Mouse (Mus musculus) pancreas, adult 10 weeks (tissue): ENCODE measurements around the gene Prkca. TPM values are rescaled to one million over a fixed set of nuclear protein-coding genes. Genes with fewer than 3 reads are reported as not detected.

Experiments
- polyA plus RNA-seq: library from polyadenylated mRNA; stranded (reverse); fragments of 350-450 nt; fragmentation: Illumina TruSeq; extraction: RNeasy Lipid Tissue Mini Kit (QIAGEN cat#74804); gene quantifications from one replicate; pipeline ENCODE4 v1.2.3, GENCODE M21; 2015; ENCODE audit warnings: low read depth, low replicate concordance; ENCODE audit not compliant: insufficient read depth

The Prkca gene
- polyA plus RNA-seq = 2.4 TPM

GRCm38 (mm10) chr11:108343789-108344462, at the start of gene Prkca:
Gene Prkca (minus strand): TSS chr11:108343928.

DNA sequence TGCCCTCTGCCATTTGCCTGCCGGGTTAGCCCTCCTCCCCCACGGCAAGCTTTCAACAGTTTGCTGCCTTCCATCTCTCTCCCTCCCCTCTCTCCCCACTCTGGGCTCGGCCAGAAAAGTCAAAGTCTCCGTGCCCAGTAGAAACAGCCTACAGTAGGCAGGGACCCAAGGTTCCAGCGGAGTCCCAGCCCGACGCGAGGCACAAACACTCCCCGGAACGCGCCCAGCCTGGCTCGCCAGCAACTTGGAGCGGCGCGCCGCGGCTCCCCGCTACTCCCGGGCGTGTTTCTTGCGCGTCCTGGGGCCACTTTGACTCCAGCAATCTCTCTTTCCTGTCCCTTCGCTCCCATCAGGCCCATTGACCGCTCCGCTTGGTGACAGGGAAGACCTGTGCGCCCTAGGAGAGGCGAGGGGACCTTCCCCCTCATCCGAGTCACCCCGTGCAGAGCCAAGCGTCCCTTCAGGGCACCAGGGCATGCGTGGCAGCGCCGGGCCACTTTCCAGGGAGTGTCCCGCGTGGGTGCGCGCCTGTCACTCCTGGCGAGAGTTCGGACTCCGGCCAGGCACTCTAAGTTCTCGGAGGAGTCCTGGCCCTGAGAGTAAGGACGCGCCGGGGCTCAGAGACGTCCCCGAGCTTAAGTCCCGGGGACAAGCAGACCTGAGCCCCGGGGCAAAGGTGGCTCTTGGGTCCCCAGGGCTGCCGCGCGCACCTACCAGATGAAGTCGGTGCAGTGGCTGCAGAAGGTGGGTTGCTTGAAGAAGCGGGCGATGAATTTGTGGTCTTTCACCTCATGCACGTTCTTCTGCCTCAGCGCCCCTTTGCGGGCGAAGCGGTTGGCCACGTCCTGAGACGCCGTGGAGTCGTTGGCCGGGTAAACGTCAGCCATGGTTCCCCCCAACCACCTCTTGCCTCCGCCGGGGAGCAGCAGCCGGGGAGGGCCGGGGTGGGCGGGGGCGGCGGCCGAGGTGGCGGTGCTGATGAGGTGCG, 653 bp downstream of the Prkca start, which contains the start of gene Apoh:
Apoh (plus strand) TSS at position 574 of the 988 bp plus-strand sequence.

DNA sequence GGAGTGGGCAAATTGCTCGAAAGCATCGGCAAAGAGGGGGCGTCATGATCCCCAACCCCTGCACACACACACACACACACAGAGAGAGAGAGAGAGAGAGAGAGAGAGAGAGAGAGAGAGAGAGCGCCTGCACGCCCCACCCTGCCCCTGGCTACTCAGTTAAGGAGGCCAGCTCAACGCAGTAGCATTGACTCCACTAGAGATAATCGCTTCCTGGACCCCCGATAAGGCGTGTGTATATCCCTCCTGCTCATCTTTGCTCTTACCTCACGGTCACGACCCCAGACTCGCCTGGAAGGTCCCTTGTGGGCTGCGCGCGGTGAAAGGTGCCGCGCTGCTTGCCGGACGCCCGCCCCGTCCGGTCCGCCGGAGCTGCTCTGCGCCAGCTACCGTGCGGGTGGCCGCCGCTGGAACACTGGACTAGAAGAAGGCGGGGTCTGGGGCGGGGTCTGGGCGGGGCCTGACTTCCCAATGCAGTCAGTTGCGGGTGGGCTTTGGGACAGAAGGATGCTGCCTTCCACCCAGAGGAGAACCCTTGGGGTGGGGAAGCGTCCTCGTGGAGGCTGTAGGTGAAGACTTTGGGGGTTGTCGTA, 429.0 kb downstream of the Prkca start, which contains the start of gene Cacng5:
Cacng5 (minus strand) TSS at position 422 of the 593 bp plus-strand sequence.

Other genes starting within 250 kb of the Prkca start
- gene Apoh, start 574 bp downstream of the Prkca start, polyA plus RNA-seq = not detected
- gene Cep112, start 81.3 kb upstream of the Prkca start, polyA plus RNA-seq = 1.5 TPM